Mouse (Mus musculus): ENCODE measurements around the gene BC030499. TPM values are rescaled to one million over a fixed set of nuclear protein-coding genes. Genes with fewer than 3 reads are reported as not detected.

Gene BC030499
- 0.23 and 0.24 TPM in 2 replicates for polyA plus RNA-seq (2012; rRNA removed; ENCODE audit: low replicate concordance)

GRCm38 (mm10) chr11:78290654-78291053 lies at the start of gene BC030499:
TSS of gene BC030499 (plus strand) at chr11:78290841.

GRCm38 (mm10) chr11:78245627-78246317 lies 44.9 kb upstream of the BC030499 start, which contains the start of the genes Sdf2 and Supt6:
TSS of gene Sdf2 (plus strand) at chr11:78245746.
TSS of gene Supt6 (minus strand) at chr11:78245987.

GRCm38 (mm10) chr11:78261380-78262352 lies 29.0 kb upstream of the BC030499 start, which contains the start of gene 2610507B11Rik:
TSS of gene 2610507B11Rik (plus strand) at chr11:78261752.

GRCm38 (mm10) chr11:78301357-78302084 lies 10.9 kb downstream of the BC030499 start, which contains the start of gene Spag5:
TSS of gene Spag5 (plus strand) at chr11:78301529.

GRCm38 (mm10) chr11:78322860-78323259 lies 32.2 kb downstream of the BC030499 start, which contains the start of gene Aldoc:
TSS of gene Aldoc (plus strand) at chr11:78322968.

GRCm38 (mm10) chr11:78327634-78328511 lies 37.2 kb downstream of the BC030499 start, which contains the start of gene Pigs:
TSS of gene Pigs (plus strand) at chr11:78328415.

GRCm38 (mm10) chr11:78343381-78344327 lies 53.0 kb downstream of the BC030499 start, which contains the start of gene Unc119:
TSS of gene Unc119 (plus strand) at chr11:78343482.

Other genes with a start within 250 kb of the BC030499 start
- gene Eral1, start 210.5 kb upstream of the BC030499 start, polyA plus RNA-seq (2012; rRNA removed; ENCODE audit: low replicate concordance) = 42.7 and 44.1 TPM in 2 replicates
- gene Fam222b, start 196.2 kb upstream of the BC030499 start, polyA plus RNA-seq (2012; rRNA removed; ENCODE audit: low replicate concordance) = 13.2 and 18.0 TPM in 2 replicates
- 32.7 and 61.9 TPM in 2 replicates for gene Traf4, start 125.3 kb upstream of the BC030499 start, polyA plus RNA-seq (2012; rRNA removed; ENCODE audit: low replicate concordance)
- gene Nek8, start 114.2 kb upstream of the BC030499 start, polyA plus RNA-seq (2012; rRNA removed; ENCODE audit: low replicate concordance) = 16.3 and 23.8 TPM in 2 replicates
- gene Tlcd1, start 114.1 kb upstream of the BC030499 start, polyA plus RNA-seq (2012; rRNA removed; ENCODE audit: low replicate concordance) = 81.1 and 154 TPM in 2 replicates
- gene Rpl23a, start 107.3 kb upstream of the BC030499 start, polyA plus RNA-seq (2012; rRNA removed; ENCODE audit: low replicate concordance) = 199 and 383 TPM in 2 replicates
- gene Rab34, start 102.4 kb upstream of the BC030499 start, polyA plus RNA-seq (2012; rRNA removed; ENCODE audit: low replicate concordance) = 147 and 188 TPM in 2 replicates
- 4.9 and 12.0 TPM in 2 replicates for gene Proca1, start 97.4 kb upstream of the BC030499 start, polyA plus RNA-seq (2012; rRNA removed; ENCODE audit: low replicate concordance)
- 123 and 136 TPM in 2 replicates for gene Sdf2, start 45.1 kb upstream of the BC030499 start, polyA plus RNA-seq (2012; rRNA removed; ENCODE audit: low replicate concordance)
- gene Supt6, start 44.9 kb upstream of the BC030499 start, polyA plus RNA-seq (2012; rRNA removed; ENCODE audit: low replicate concordance) = 18.6 and 25.9 TPM in 2 replicates
- 98.7 and 125 TPM in 2 replicates for gene 2610507B11Rik, start 29.1 kb upstream of the BC030499 start, polyA plus RNA-seq (2012; rRNA removed; ENCODE audit: low replicate concordance)
- gene Spag5, start 10.7 kb downstream of the BC030499 start, polyA plus RNA-seq (2012; rRNA removed; ENCODE audit: low replicate concordance) = 1.3 and 5.4 TPM in 2 replicates
- 0.95 and 4.4 TPM in 2 replicates for gene Aldoc, start 32.1 kb downstream of the BC030499 start, polyA plus RNA-seq (2012; rRNA removed; ENCODE audit: low replicate concordance)
- gene Pigs, start 37.6 kb downstream of the BC030499 start, polyA plus RNA-seq (2012; rRNA removed; ENCODE audit: low replicate concordance) = 96.3 and 108 TPM in 2 replicates
- gene Unc119, start 52.6 kb downstream of the BC030499 start, polyA plus RNA-seq (2012; rRNA removed; ENCODE audit: low replicate concordance) = 136 and 376 TPM in 2 replicates
- not detected in 2 replicates for gene Foxn1, start 95.7 kb downstream of the BC030499 start, polyA plus RNA-seq (2012; rRNA removed; ENCODE audit: low replicate concordance)
- gene Slc13a2, start 131.4 kb downstream of the BC030499 start, polyA plus RNA-seq (2012; rRNA removed; ENCODE audit: low replicate concordance) = 0.27 and 0.40 TPM in 2 replicates
- 42.4 and 43.1 TPM in 2 replicates for gene Slc46a1, start 174.9 kb downstream of the BC030499 start, polyA plus RNA-seq (2012; rRNA removed; ENCODE audit: low replicate concordance)
- gene Sarm1, start 206.9 kb downstream of the BC030499 start, polyA plus RNA-seq (2012; rRNA removed; ENCODE audit: low replicate concordance) = 1.1 and 2.4 TPM in 2 replicates
- gene Vtn, start 208.2 kb downstream of the BC030499 start, polyA plus RNA-seq (2012; rRNA removed; ENCODE audit: low replicate concordance) = 20.3 and 32.7 TPM in 2 replicates
- not detected in 2 replicates for gene Sebox, start 212.6 kb downstream of the BC030499 start, polyA plus RNA-seq (2012; rRNA removed; ENCODE audit: low replicate concordance)
- gene Tmem199, start 221.3 kb downstream of the BC030499 start, polyA plus RNA-seq (2012; rRNA removed; ENCODE audit: low replicate concordance) = 19.0 and 20.4 TPM in 2 replicates
- 114 and 118 TPM in 2 replicates for gene Poldip2, start 221.4 kb downstream of the BC030499 start, polyA plus RNA-seq (2012; rRNA removed; ENCODE audit: low replicate concordance)
- 55.4 and 59.5 TPM in 2 replicates for gene Tnfaip1, start 245.5 kb downstream of the BC030499 start, polyA plus RNA-seq (2012; rRNA removed; ENCODE audit: low replicate concordance)
- 59.1 and 83.4 TPM in 2 replicates for gene Ift20, start 245.5 kb downstream of the BC030499 start, polyA plus RNA-seq (2012; rRNA removed; ENCODE audit: low replicate concordance)